Comparison of ENCODE assay signal across 8 mouse cellular contexts in the genomic region with DNA sequence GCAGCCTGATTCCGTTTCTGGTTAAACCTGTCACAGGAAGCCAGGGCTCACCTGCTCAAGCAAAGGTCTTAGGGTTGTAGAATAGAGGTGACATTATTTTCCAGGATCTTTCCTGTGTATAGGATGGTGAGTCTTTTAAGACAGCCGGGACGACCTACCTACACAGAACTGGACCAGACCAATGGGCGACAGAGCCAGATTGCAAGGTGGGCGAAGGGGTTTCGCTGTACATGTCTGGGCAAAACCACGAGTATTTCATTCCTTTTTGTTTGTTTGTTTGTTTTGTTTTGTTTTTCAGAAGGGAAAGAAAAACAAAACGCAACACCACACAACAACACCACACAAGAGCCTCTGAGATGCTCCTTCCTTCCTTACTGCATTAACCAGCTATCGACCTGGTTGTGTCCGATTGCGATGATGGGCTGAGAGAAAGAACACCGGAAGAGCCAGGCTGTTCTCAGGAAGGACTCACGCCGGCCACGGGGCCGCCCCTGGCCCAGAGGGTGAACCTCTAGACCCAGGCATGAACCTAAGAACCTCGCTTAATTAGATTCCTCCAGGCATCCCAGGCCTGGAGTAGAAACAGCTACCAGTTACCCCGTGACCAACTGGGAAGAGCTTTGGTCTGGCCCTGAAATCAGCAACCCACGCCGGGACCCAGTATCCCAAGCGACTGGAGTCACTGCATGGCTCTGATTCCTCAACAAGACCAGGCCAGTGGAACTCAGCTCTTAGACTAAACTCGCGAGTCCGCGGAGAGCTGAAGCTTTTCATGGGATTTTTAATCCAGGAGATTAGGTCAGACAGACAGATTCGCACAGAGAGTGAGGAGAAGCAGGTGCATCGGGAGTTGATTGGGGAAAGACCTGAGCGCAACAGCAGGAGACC. TPM values are rescaled to one million over a fixed set of nuclear protein-coding genes. Genes with fewer than 3 reads are reported as not detected.
DNase-seq lines count a peak whose midpoint lies in the region; ATAC-seq and TF ChIP-seq lines count a peak whose summit lies in the region.

No protein-coding gene starts in this region.

- no peaks in the 10 kb centered on the region for H3K9me3 ChIP-seq in lung, embryonic 16.5 days (ENCODE audit: control insufficient read depth, low read length)
- H3K9me3 ChIP-seq in stomach, postnatal 0 days (ENCODE audit: control insufficient read depth, low read length), result no peaks in the 10 kb centered on the region

- TF ChIP-seq CTCF in lung, adult 2 months (IDR thresholded peaks at IDR 0.05; ENCODE audit: insufficient read depth, low read length), result no peak
- TF ChIP-seq CTCF in stomach, postnatal 0 days (IDR thresholded peaks at IDR 0.05; ENCODE audit: low read depth), result no peak

- peak overlapping the region; percentile 85 for H3K27ac ChIP-seq in lung, embryonic 16.5 days (ENCODE audit: low read length)
- no peak overlapping the region for H3K27ac ChIP-seq in stomach, postnatal 0 days (replicated peaks)

- peaks cover 5% of the 10 kb centered on the region; the same call in 1 of the 2 replicates for H3K4me1 ChIP-seq in lung, adult 2 months (ENCODE audit: control insufficient read depth, insufficient read depth, low read length)
- peaks cover 2% of the 10 kb centered on the region; the same call in 1 of the 2 replicates for H3K4me1 ChIP-seq in lung, embryonic 16.5 days (replicated peaks; ENCODE audit: control insufficient read depth, insufficient read depth, low read length)
- H3K4me1 ChIP-seq in stomach, postnatal 0 days (replicated peaks; ENCODE audit: control insufficient read depth, insufficient read depth), result 0 out of 2 replicates have a peak, but pooled peaks cover 2% of the 10 kb centered on the region

- peaks cover 66% of the 10 kb centered on the region for H3K27me3 ChIP-seq in lung, embryonic 16.5 days (ENCODE audit: control insufficient read depth, insufficient read depth, low read depth, low read length)
- peaks cover 10% of the 10 kb centered on the region; the same call in 1 of the 2 replicates for H3K27me3 ChIP-seq in stomach, postnatal 0 days (ENCODE audit: control insufficient read depth, insufficient read depth, low read length)

- no peak for TF ChIP-seq POLR2A in lung, adult 2 months (IDR thresholded peaks at IDR 0.05; ENCODE audit: borderline replicate concordance, extremely low read depth, low read depth, low read length)

- peak overlapping the region; percentile 69 for H3K4me2 ChIP-seq in lung, embryonic 16.5 days (ENCODE audit: low read depth, low read length)
- H3K4me2 ChIP-seq in stomach, postnatal 0 days (replicated peaks; ENCODE audit: low read depth), result no peak overlapping the region

- DNase-seq in embryo, embryonic 11 days, result peak; percentile 58
- DNase-seq in embryo, embryonic 10 days (ENCODE audit: low spot score), result no peak
- peak; percentile 62 for DNase-seq in lung, adult 2 months
- no peak for DNase-seq in lung, postnatal 25 days (ENCODE audit: low spot score)
- no peak for DNase-seq in stomach, postnatal 0 days (ENCODE audit: low spot score)
- DNase-seq in left cerebral cortex, adult 11 months (ENCODE audit: low spot score), result no peak
- DNase-seq in ovary, postnatal 36 days (ENCODE audit: low spot score), result no peak

- TF ChIP-seq EP300 in stomach, postnatal 0 days (optimal IDR thresholded peaks at IDR 0.05), result no peak

- peak overlapping the region; percentile 67 for H3K9ac ChIP-seq in lung, embryonic 16.5 days (ENCODE audit: low read length)
- no peak overlapping the region for H3K9ac ChIP-seq in stomach, postnatal 0 days (ENCODE audit: low read length)

- 16% methylated on average over 28 of the region's 28 CpGs for WGBS in lung, adult 2 months
- 12% methylated on average over 28 of the region's 28 CpGs for WGBS in lung, embryonic 16.5 days
- 32% methylated on average over 28 of the region's 28 CpGs for WGBS in stomach, postnatal 0 days

- ATAC-seq in lung, embryonic 16.5 days (ENCODE audit: low read depth), result no peak
- no peak for ATAC-seq in stomach, postnatal 0 days (ENCODE audit: low FRiP score, low TSS enrichment)

- no peak overlapping the region for H3K4me3 ChIP-seq in lung, adult 2 months (replicated peaks; ENCODE audit: extremely low read depth, low read depth, low read length)
- peak overlapping the region; percentile 33 for H3K4me3 ChIP-seq in lung, embryonic 16.5 days (ENCODE audit: low read length)
- 0 out of 2 replicates have a peak overlapping the region, but pooled peaks have one; percentile 2 for H3K4me3 ChIP-seq in stomach, postnatal 0 days (ENCODE audit: low read depth, low read length)

- H3K36me3 ChIP-seq in lung, embryonic 16.5 days (ENCODE audit: control insufficient read depth, insufficient read depth, low read length), result 0 out of 2 replicates have a peak, but pooled peaks cover 2% of the 10 kb centered on the region
- H3K36me3 ChIP-seq in stomach, postnatal 0 days (ENCODE audit: control insufficient read depth, insufficient read depth, low read length), result no peaks in the 10 kb centered on the region

RNA-seq across cellular contexts. Expression of a gene that starts 1.9 kb away (rescaled TPM):
- polyA plus RNA-seq in lung, adult 2 months (2012; rRNA removed), result 63.2 and 91.9 TPM in 2 replicates
- polyA plus RNA-seq in lung, embryonic 16.5 days (2015; fragmentation: Nextera tagmentation; extraction: Ambion mirVana), result 20.7 and 24.8 TPM in 2 replicates
- polyA plus RNA-seq in stomach, postnatal 0 days (2015; fragmentation: Nextera tagmentation; extraction: Ambion mirVana), result 7.6 and 7.7 TPM in 2 replicates

Comparison
In these comparisons a context has a peak if more than half of its experiments do, and no peak if none do; other contexts are left out.
1. DNase-seq: peak in embryo, embryonic 11 days (single experiment) and lung, adult 2 months (single experiment); none in embryo, embryonic 10 days (single experiment), lung, postnatal 25 days (single experiment), stomach, postnatal 0 days (single experiment), left cerebral cortex, adult 11 months (single experiment) and ovary, postnatal 36 days (single experiment).